Mouse (Mus musculus) thymus, adult 2 months (tissue): ENCODE results near the gene Gpr146. TPM values are rescaled to one million over a fixed set of nuclear protein-coding genes. Genes with fewer than 3 reads are reported as not detected.
"Not testable (repeated sequence)": the region's sequence is repeated elsewhere in the genome, so short reads cannot be mapped to it uniquely, and the experiment has no call there.

Experiments used
- DNase-seq: peaks from one replicate; pipeline ENCODE4 v3.0.0; 2021
- H3K27ac ChIP-seq: fragments of 200-500 bp; 2 replicates; pipeline ENCODE4 v1.5.1; 2012; ENCODE audit warnings: low read length, control low read depth; ENCODE audit not compliant: control insufficient read depth, insufficient read depth
- H3K27me3 ChIP-seq: fragments of 200-500 bp; 2 replicates; pipeline ENCODE4 v1.6.1; 2012; ENCODE audit warnings: mild to moderate bottlenecking, low read length, moderate library complexity, mixed read lengths; ENCODE audit not compliant: control insufficient read depth, insufficient read depth
- H3K36me3 ChIP-seq: fragments of 200-500 bp; 2 replicates; pipeline ENCODE4 v1.6.1; 2012; ENCODE audit warnings: mild to moderate bottlenecking, low read length, moderate library complexity; ENCODE audit not compliant: control insufficient read depth, insufficient read depth
- H3K4me1 ChIP-seq: fragments of 200-500 bp; replicated peaks from 2 replicates; pipeline ENCODE4 v1.6.1; 2012; ENCODE audit warnings: low read length; ENCODE audit not compliant: control insufficient read depth, insufficient read depth
- H3K4me3 ChIP-seq: fragments of 200-500 bp; 2 replicates; pipeline ENCODE4 v1.5.1; 2012; ENCODE audit warnings: mild to moderate bottlenecking, low read length, control low read depth, moderate library complexity; ENCODE audit not compliant: control insufficient read depth, insufficient read depth
- CTCF ChIP-seq: fragments of 200-500 bp; IDR thresholded peaks from 2 replicates; pipeline ENCODE4 v1.5.1; 2012; ENCODE audit warnings: mild to moderate bottlenecking, control low read depth, low read length, moderate library complexity, borderline replicate concordance; ENCODE audit not compliant: control insufficient read depth, poor library complexity, insufficient read depth; ENCODE audit errors: extremely low read depth
- POLR2A ChIP-seq: fragments of 200-500 bp; IDR thresholded peaks from 2 replicates; pipeline ENCODE4 v1.6.1; 2012; ENCODE audit warnings: mild to moderate bottlenecking, low read length, control low read depth, moderate library complexity; ENCODE audit not compliant: control insufficient read depth, poor library complexity, insufficient read depth; ENCODE audit errors: extremely low read depth
- WGBS: fragments of 180-500 bp; shearing (Covaris S2); methylation state at CpG from one replicate; pipeline ENCODE4 v1.1.7; 2018; 5-methylcytosine and 5-hydroxymethylcytosine counted together
- polyA plus RNA-seq: library from polyadenylated mRNA; depleted of rRNA; stranded (reverse); fragments of >200 nt; gene quantifications from 2 replicates; pipeline ENCODE4 v1.2.3, GENCODE M21; 2012; rRNA removed

The Gpr146 gene
- 33.9 and 40.1 TPM in 2 replicates for polyA plus RNA-seq

DNA sequence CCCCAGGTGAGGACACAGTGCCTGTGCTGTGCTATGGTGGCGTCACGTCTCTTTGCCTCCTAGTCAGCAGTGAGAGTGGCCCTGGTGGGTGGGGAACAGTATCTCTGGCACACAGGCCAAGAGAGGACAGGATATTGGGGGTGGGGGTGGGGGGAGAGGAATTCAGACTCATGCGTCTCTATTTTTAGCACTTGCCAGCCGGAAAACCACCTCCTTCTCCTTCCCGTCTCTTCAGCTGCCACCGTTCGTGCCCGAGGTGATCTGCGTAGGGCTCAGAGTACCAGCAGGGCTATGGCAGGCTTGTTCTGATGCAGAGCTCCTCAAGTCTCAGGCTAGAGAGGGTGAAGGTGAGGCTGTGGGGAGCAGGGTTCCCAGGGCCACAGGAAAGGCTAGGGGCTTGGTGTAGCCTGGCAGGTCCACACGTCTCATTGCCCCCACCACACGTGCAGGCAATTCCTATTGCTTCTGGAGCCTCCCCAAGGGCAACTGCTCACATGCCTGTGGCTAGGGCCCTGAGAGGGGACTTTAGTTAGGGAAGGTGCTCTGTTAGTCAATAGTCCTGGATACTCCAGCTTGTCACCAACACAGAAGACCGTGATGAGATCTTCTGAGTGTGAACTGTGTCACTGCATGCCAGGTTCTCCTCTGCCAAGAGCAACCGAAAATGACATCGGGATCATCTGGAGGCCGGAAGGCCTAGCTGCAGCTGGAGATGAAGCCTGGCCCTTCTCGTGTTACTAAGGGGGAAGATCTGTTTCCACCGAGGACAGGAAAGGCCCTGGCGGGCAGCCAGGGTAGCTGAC lies at the start of gene Gpr146:
TSS of gene Gpr146 (plus strand) at position 230 of the 803 bp plus-strand sequence.
- DNase-seq = peak; percentile 50
- Histone ChIP-seq H3K4me1 (peaks cover 57% of the 10 kb centered on the region), H3K27ac (peak within 1 kb of the TSS; percentile 65), H3K4me3 (0 out of 2 replicates have a peak within 1 kb of the TSS, but pooled peaks have one; percentile 2), H3K36me3 (no peaks in the 10 kb centered on the region), H3K27me3 (no peaks in the 10 kb centered on the region)
- no peak for TF ChIP-seq CTCF
- no peak for TF ChIP-seq POLR2A
- WGBS = 11% methylated on average over 18 of the region's 18 CpGs

DNA sequence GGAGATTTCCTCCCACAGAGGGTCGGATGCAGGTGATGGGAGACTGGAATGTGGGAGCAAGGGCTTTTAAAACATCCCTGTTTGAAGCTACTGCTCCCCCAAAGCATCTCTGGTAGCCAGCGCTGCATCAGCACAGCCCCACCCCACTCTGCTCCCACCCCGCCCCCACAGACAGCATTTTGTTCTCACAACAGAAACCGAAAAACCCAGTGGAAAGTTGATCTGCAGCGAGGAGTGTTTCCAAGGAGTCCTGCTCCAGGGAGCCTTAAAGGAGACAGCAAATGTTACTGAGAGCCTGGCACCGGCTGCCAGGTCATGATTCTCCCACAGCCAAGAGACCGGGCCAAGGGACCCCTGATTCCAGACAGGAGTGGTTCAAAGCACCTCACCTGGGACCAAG lies 46.7 kb upstream of the Gpr146 start:
- 90% methylated on average over 7 of the region's 7 CpGs for WGBS
- TF ChIP-seq POLR2A (no peak), CTCF (no peak)
- H3K4me1 ChIP-seq = no peaks in the 10 kb centered on the region
- no peak overlapping the region for H3K4me3 ChIP-seq
- no peaks in the 10 kb centered on the region for H3K36me3 ChIP-seq
- no peak overlapping the region for H3K27ac ChIP-seq
- no peak for DNase-seq
- no peaks in the 10 kb centered on the region for H3K27me3 ChIP-seq

DNA sequence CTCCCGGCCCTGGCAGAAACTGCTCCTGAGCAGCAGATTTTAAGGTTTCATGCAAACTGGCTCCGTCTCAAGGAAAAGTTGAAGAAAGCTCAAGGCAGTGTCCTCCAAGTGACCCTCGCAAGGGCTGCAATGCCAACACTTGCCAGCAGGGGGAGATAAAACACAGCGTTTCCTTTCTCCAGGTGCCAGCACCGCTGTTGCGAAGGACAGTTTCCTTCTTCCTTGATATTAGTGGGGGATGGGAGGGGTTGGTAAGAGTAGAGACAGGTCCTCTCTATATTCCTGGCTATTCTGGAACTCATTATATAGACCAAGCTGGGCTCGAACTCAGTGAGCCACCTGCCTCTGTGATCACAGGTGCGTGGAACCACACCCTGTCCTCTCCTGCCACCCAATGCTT lies 45.8 kb upstream of the Gpr146 start:
- peak; percentile 73 for DNase-seq
- H3K4me1 ChIP-seq = no peaks in the 10 kb centered on the region
- 24% methylated on average over 8 of the region's 8 CpGs for WGBS
- H3K4me3 ChIP-seq = no peak overlapping the region
- H3K27me3 ChIP-seq = no peaks in the 10 kb centered on the region
- no peaks in the 10 kb centered on the region; the same call in 1 of the 2 replicates for H3K36me3 ChIP-seq
- no peak overlapping the region for H3K27ac ChIP-seq
- TF ChIP-seq POLR2A = no peak
- peak; percentile 88 for TF ChIP-seq CTCF

DNA sequence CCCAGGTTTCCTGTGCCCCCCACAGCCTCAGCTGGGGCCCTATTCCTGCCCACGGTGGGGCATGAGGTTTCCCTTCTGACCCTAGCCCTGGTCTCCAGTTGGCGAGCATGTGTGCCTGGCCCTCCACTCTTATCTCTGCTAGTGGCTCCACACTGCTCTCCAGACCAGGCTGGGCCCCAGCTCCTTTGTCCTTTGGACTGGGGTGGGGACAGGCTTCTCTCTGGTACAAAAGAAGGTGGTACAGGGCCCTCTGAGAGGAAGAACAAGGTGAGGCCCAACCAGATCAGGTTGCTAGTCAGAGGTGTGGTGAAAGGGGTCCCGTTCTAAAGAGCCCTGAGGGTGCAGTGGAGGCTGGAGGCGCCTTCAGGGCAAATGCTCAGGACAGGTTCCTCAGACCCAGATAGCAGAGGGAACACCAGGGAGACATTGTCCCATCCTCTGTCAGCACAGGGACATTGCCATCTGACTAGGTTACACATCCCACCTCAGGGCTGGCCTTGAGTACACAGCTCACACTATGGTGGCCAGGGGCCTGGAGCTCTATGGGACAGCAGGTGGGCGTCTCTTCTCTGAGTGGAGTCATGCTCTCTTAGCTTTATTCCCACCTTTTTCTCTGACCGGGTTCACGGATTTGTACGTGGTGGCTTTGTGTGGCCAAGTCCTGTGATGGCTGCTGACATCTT lies 44.8 kb upstream of the Gpr146 start:
- TF ChIP-seq POLR2A = no peak
- no peak for TF ChIP-seq CTCF
- Histone ChIP-seq H3K36me3 (peaks cover 3% of the 10 kb centered on the region; the same call in 1 of the 2 replicates), H3K4me3 (no peak overlapping the region), H3K27me3 (no peaks in the 10 kb centered on the region), H3K4me1 (no peaks in the 10 kb centered on the region), H3K27ac (no peak overlapping the region)
- 90% methylated on average over 8 of the region's 8 CpGs for WGBS
- no peak for DNase-seq

DNA sequence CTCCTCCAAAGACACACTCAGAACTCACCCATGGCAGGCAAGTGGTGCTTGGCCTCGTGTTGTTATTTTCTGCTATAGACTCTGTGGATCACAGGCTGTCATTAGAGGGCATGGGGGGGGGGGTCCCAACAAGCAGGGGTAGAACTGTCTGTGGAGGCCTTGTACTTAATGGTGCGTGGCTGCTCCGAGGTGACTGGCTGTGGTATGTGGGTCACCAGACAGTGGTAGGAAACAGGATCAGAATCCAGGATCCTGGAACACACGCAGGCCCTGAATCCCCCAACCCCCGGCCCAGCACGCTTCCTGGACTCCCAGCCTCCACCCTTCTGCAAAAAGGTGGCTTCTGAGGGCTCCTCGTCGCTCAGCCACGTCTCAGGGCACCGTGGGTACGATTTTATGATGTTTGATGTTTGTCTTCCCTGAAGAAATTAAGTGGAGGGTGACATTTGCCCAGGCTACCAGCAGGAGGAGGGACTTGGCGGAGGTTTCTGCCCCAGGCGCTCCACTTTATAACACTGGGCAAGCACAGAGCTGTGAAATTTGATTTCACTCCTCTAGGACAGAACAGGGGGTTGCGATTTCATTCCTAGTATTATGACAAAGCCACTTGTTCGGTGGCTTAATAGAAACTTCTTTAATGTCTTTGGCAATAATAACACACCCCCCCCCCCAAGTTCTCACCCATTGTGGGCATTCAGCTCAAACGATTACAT lies 44.0 kb upstream of the Gpr146 start:
- no peak for DNase-seq
- WGBS = 92% methylated on average over 16 of the region's 16 CpGs
- no peak overlapping the region for H3K4me3 ChIP-seq

DNA sequence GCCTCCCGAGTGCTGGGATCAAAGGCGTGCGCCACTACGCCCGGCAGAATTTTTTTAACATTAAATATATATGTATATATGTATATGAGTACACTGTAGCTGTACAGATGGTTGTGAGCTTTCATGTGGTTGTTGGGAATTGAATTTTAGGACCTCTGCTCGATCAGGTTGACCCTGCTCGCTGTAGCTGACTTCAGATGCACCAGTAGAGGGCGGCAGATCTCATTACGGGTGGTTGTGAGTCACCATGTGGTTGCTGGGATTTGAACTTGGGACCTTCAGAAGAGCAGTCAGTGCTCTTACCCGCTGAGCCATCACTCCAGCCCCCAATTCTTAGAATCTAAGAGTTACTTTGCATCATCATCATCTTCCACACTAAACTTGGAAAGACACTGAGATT lies 43.1 kb upstream of the Gpr146 start:
- 92% methylated on average over 10 of the region's 10 CpGs for WGBS
- not testable (repeated sequence) for H3K4me3 ChIP-seq, DNase-seq, H3K4me1 ChIP-seq, H3K27ac ChIP-seq, H3K36me3 ChIP-seq, H3K27me3 ChIP-seq

More for the DNA sequence above, 44.0 kb upstream of the Gpr146 start:
- H3K27ac ChIP-seq = no peak overlapping the region
- H3K36me3 ChIP-seq = peaks cover 8% of the 10 kb centered on the region; the same call in 1 of the 2 replicates
- H3K27me3 ChIP-seq = no peaks in the 10 kb centered on the region
- no peak for TF ChIP-seq CTCF
- TF ChIP-seq POLR2A = no peak
- H3K4me1 ChIP-seq = no peaks in the 10 kb centered on the region
